Mouse (Mus musculus) right cerebral cortex, postnatal 4 days (tissue): ENCODE measurements around the gene Slc25a13.

Source experiments
- DNase-seq: peaks from one replicate; pipeline ENCODE4 v3.0.0-alpha.2; 2022

Slc25a13 gene

DNA sequence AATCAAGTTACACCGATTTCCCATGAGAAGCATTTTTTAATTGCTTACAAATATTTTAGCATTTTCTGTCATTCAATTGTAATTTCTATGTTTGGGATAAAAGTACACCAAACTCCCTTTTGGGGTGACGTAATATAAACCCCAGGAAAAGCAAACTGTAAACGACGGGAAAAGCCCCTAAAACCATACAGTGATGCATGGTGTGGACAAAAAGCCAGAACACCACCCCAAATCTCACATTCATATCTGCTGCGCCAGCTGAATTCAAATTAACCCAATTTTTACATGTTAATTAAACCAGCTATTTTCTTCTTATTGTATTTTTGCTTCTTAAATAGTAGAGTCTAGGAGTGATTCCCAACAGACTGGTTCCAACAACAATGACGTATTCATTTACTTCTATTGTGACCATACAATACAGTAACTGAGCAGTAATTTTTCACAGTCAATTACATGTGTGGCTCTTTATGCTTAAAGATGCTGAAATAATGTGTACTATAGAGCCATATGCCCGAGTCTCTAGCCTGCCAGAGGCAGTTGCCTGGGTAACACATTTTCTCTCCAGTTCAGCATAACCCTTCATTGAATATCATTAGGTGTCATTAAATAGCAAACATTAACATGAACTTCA is 53.9 kb downstream of the Slc25a13 start:
- no peak for DNase-seq

DNA sequence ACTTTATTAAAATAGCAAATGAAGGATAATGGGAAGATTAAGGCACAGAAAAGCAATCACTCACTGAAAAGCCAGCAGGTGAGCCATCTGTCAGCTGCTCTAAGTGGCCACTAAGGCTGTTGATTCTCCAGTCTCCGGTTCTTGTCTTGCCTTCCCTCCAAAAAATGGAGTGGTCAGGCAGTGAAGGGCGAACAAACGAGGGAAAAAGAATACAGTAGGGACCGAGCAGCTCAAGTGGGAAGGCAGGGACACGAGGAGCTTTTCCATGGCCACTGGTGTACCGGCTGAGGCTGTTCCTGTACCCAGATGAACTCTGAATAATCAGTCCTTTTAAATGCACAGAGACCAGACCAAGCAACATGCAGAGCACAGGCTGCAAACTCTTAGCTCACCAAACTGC is 54.8 kb downstream of the Slc25a13 start:
- DNase-seq = no peak

GRCm38 (mm10) chr6:6160645-6161426 is 56.1 kb downstream of the Slc25a13 start:
- DNase-seq = no peak

- DNase-seq = no peak
Measured at GRCm38 (mm10) chr6:6159221-6159859, 57.6 kb downstream of the Slc25a13 start.

DNA sequence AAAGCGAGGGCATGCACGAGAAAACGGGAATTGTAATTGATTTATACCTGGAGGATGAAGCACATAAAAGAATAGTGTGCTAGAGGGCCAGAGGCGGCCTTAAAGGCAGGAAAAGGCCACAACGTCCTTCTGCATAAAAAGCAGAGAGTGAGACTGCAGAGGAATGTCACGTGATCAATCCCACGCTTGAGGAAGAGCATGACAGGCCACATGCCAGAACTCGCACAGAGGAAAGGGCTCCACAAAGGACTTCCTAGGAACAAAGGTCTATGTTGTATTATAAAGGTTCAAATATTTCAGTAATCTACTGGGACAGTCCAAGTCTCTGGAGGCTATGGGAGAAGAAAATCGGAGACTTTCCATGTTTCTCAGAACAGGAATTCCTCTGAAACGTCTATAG is 63.5 kb downstream of the Slc25a13 start:
- DNase-seq = no peak

GRCm38 (mm10) chr6:6150811-6151210 is 66.2 kb downstream of the Slc25a13 start:
- DNase-seq = no peak

DNA sequence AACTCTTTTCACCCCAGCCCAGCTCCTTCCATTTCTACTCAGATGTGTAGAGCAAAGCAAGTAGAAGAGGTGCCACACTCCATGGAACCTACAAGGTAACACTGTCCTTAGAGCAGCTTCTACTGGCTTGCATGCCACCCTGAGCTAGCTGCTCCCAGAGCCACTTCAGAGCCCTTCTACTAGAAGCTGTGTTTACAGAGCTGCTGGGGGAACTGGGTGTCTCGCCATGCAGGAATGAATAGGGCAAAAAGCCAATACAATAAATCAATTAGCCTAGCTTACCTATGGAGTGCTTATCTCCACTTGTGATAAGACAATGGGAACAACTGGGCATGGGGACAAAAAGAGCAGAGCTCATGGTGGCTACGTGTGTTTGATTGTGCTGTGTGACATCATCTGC is 67.2 kb downstream of the Slc25a13 start:
- DNase-seq = no peak

- no peak for DNase-seq
Measured at GRCm38 (mm10) chr6:6149329-6149728, 67.6 kb downstream of the Slc25a13 start.

DNA sequence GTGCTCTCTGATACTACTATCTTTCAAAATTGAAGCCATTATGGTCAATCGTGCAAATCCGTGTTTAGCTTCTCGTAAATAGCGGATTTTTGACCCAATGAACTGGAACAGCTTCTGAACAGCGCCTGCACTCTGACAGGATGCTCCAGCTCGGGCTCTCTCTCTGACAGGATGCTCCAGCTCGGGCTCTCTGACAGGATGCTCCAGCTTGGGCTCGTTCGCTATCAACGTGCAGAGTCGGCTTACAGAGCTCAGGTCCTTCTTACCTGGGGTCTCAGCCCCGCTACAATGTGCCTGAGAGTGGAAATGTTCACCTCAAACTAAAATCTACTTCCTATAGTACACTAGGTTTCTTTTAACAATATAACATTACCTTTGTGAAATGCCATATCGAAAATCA is 71.6 kb downstream of the Slc25a13 start:
- DNase-seq = no peak

DNA sequence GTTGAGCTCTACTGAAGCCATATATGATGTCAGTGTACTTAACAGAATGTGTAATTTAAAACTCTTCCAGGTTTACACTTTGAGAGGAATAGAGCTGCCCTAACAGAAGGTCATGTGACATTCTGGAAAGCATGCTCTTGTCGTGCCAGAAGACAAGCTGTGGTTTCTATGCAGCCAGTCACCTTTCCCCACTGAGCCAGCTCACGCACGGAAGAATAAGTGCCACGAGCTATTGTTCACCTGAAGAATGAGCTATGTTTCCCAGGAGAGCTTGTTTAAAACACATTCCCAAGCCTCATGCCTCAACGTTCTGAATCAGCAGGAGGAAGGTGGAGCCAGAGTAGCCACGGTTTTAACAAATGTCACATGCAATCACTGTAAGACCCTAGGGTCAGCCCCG is 73.4 kb downstream of the Slc25a13 start:
- DNase-seq = no peak

DNA sequence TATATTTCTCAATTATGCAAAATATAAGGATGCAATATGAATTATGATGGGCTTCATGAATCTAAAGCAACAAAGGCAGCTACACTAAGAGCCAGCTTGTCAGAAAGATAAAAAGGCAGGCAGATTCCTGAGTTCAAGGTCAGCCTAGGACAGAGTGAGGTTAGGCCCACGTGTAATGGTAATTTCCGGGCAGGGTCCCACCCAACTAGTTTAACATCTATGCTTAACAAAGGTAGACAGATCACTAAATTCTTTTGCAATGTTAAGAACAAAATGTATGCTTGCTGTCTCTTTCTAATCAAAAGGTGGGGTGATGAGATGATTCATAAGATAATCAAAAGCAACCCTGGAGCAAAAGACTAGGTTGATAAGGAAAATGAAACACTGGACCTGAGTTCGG is 76.6 kb downstream of the Slc25a13 start:
- DNase-seq = no peak

DNA sequence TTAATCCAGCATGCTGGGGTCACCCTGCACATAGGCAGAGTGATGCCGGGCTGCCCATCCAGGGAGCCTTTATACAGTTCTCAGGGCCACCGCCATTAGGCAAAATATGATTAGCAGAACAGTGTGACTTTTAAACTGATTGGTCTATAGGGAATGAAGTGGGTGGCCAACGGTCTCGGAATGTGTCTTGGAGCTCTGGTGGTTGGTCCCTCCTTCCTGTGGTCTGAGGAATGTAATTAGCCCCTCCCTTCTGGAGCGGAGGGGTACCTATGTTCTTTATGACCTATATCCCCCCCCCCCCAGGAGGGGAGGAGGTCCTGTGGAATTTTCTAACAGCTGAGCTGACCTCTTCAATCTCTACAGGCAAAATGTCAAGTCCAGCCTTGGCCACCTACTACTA is 77.9 kb downstream of the Slc25a13 start:
- no peak for DNase-seq

- no peak for DNase-seq
Measured at GRCm38 (mm10) chr6:6136812-6137211, 80.2 kb downstream of the Slc25a13 start.

- DNase-seq = no peak
Measured at GRCm38 (mm10) chr6:6134935-6135334, 82.0 kb downstream of the Slc25a13 start.

DNA sequence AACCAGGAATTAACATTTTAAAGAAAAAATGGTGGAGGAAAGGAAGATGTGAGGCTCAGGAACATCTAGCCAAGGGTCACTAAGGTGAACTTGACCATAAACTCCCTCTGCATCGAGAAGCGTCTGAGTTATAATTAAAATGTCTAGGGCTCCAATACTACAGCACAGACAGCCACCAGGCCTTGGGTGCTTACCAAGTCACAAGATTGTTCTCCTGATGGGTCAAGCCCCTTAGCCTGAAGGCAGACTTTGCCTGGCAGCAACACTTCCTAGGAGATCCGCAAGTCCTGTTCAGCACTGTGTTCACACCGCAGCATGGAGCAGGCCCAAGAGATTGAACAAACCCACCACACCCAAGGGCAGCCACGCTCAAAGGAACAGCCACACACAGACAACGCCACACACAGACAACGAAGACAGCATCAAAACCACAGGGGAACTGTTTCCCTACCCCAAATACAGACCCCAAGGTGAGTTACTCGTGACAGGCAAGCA is 83.4 kb downstream of the Slc25a13 start:
- no peak for DNase-seq

DNA sequence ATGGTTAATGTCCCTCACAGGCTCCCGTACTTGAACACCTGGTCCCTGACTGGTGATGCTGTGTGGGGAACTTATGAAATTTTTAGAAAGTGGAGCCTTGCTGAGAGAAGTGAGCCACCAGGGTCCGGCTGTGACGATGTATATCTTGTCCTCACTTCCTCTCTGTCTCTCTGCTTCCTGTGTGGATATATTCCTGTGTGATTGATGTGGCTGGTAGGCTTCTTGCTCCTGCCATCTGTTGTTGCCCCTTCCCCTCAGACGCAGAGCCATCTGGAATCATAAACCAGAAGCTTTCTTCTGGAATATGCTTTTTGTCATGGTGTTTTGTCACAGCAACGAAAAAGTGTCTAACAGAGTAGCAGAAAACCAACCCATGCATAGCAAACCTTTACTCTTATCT is 84.9 kb downstream of the Slc25a13 start:
- no peak for DNase-seq

DNA sequence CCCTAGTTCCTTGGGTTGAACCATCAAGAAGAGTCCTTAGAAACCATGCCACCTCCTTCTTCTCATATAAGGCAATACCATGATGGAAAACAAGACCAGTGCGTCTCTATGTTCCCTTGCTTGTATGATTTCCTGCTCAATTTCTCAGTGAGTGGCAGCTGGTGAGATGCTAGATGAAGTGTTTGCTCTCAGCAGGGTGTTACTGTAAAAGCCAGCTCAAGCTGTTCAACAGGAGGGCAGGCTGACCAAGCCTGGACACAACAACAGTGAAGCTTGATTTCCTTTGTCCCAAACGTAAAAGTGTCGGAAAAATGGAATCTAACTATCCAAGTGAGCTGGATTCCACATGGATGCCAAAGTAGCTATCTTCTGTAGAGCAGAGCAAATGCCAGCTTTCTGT is 91.4 kb downstream of the Slc25a13 start:
- DNase-seq = no peak

- DNase-seq = no peak
Measured at GRCm38 (mm10) chr6:6121904-6122303, 95.1 kb downstream of the Slc25a13 start.

- no peak for DNase-seq
Measured at GRCm38 (mm10) chr6:6120841-6121240, 96.1 kb downstream of the Slc25a13 start.

DNA sequence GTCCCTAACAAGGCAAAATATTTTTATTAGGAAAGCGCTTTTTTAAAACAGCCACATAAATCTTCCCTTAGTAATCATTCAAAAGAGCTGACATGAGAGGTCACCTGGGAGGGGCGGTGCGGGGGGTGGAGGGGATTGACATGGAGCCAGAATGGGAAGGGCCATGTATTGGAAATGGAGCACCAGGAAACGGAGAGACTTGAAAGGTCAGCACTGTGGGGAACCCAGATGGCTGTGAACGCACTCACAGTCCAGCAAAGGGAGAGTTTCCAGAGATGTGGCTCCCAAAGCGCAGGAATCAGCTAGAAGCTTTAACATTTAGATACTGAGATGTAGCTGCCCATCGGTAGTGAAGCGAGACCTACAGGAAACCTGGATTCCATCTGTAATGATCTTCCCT is 101.2 kb downstream of the Slc25a13 start:
- DNase-seq = no peak

- DNase-seq = no peak
Measured at GRCm38 (mm10) chr6:6113776-6114175, 103.2 kb downstream of the Slc25a13 start.

- DNase-seq = no peak
Measured at GRCm38 (mm10) chr6:6112767-6113528, 104.0 kb downstream of the Slc25a13 start.

- no peak for DNase-seq
Measured at GRCm38 (mm10) chr6:6107419-6107966, 109.5 kb downstream of the Slc25a13 start.
